In genomic region chr5:125227699-125228098, GRCm38 (mm10) we compare ENCODE assay signal across 12 mouse cellular contexts.
"Had no signal": no experiment of that assay in that cellular context is flagged by ENCODE, and none has a peak within 500 bp of the region (broad histone marks: within the 10 kb centered on the region; RNA-seq: fewer than 3 reads in every experiment).

No protein-coding gene starts in this region.

- H3K4me1 ChIP-seq: stomach, embryonic 15.5 days had no signal

- H3K9me3 ChIP-seq: limb, embryonic 15.5 days; liver, embryonic 12.5 days; lung, embryonic 15.5 days; midbrain, embryonic 15.5 days; neural tube, embryonic 13.5 days; stomach, embryonic 15.5 days had no signal

- H3K36me3 ChIP-seq: limb, embryonic 15.5 days; liver, embryonic 12.5 days; lung, embryonic 15.5 days; midbrain, embryonic 10.5 days; midbrain, embryonic 15.5 days; neural tube, embryonic 13.5 days; stomach, embryonic 15.5 days had no signal

- DNase-seq: kidney, adult 18-20 months; kidney, postnatal 25 days; lung, postnatal 4 days; right cerebral cortex, postnatal 14 days; thymus, postnatal 36 days had no signal

- H3K4me3 ChIP-seq: limb, embryonic 15.5 days; liver, embryonic 12.5 days; lung, embryonic 15.5 days; midbrain, embryonic 10.5 days; midbrain, embryonic 15.5 days; neural tube, embryonic 13.5 days; stomach, embryonic 15.5 days had no signal

- ATAC-seq: liver, embryonic 12.5 days; midbrain, embryonic 15.5 days had no signal

- H3K27ac ChIP-seq: limb, embryonic 15.5 days; liver, embryonic 12.5 days; lung, embryonic 15.5 days; midbrain, embryonic 10.5 days; midbrain, embryonic 15.5 days; stomach, embryonic 15.5 days had no signal

- H3K27me3 ChIP-seq: limb, embryonic 15.5 days; liver, embryonic 12.5 days; lung, embryonic 15.5 days; midbrain, embryonic 15.5 days; neural tube, embryonic 13.5 days; stomach, embryonic 15.5 days had no signal

- H3K4me2 ChIP-seq: limb, embryonic 15.5 days; liver, embryonic 12.5 days; lung, embryonic 15.5 days; midbrain, embryonic 15.5 days; neural tube, embryonic 13.5 days; stomach, embryonic 15.5 days had no signal

- H3K9ac ChIP-seq: limb, embryonic 15.5 days; liver, embryonic 12.5 days; lung, embryonic 15.5 days; midbrain, embryonic 15.5 days; neural tube, embryonic 13.5 days; stomach, embryonic 15.5 days had no signal
